Mouse (Mus musculus) CH12.LX (cell line): ENCODE data around the gene Rab37. TPM values are rescaled to one million over a fixed set of nuclear protein-coding genes. Genes with fewer than 3 reads are reported as not detected.

ENCODE experiments used
- DNase-seq: peaks from one replicate; pipeline ENCODE4 v3.0.0-alpha.2; 2013; ENCODE audit errors: extremely low read depth
- H3K27ac ChIP-seq: 2 replicates; pipeline ENCODE4 v1.5.1; 2012; ENCODE audit warnings: low read depth, mild to moderate bottlenecking, control low read depth, moderate library complexity; ENCODE audit not compliant: insufficient read depth
- H3K27me3 ChIP-seq: replicated peaks from 2 replicates; pipeline ENCODE3; 2012; ENCODE audit warnings: inconsistent platforms
- H3K36me3 ChIP-seq, 2 experiments: replicated peaks in 1 of 2; 2 replicates each; pipeline versions ENCODE3 to v1.6.1; 2012; ENCODE audit warnings: inconsistent platforms in 1 of 2, low read length in 1 of 2, mild to moderate bottlenecking in 1 of 2, mixed read lengths in 1 of 2, moderate library complexity in 1 of 2; ENCODE audit not compliant: control insufficient read depth in 1 of 2, insufficient read depth in 1 of 2
- H3K4me1 ChIP-seq, 2 experiments: 2 replicates each; pipeline ENCODE4 v1.6.1; 2012; ENCODE audit warnings: inconsistent platforms in 1 of 2, moderate library complexity in 1 of 2; ENCODE audit not compliant: insufficient read depth in 2 of 2, control insufficient read depth in 1 of 2
- H3K4me2 ChIP-seq: 2 replicates; pipeline ENCODE4 v1.6.1; 2012; ENCODE audit warnings: low read depth, mild to moderate bottlenecking, control low read depth; ENCODE audit not compliant: poor library complexity, insufficient read depth, severe bottlenecking
- H3K4me3 ChIP-seq, 3 experiments: fragments of 150-350 bp in 1 of 3; sonication (generic) in 1 of 3; replicated peaks in 1 of 3; 2 replicates each; pipeline versions ENCODE3 to v1.5.1; 2011 to 2012; ENCODE audit warnings: low read depth in 2 of 3, low read length in 2 of 3, mild to moderate bottlenecking in 2 of 3, moderate library complexity in 2 of 3, control low read depth in 1 of 3, improper control_type of control experiment in 1 of 3, inconsistent platforms in 1 of 3, mixed read lengths in 1 of 3; ENCODE audit not compliant: poor library complexity in 1 of 3
- H3K79me2 ChIP-seq: replicated peaks from 2 replicates; pipeline ENCODE4 v1.6.1; 2012; ENCODE audit warnings: mild to moderate bottlenecking, moderate library complexity; ENCODE audit not compliant: control insufficient read depth, poor library complexity, insufficient read depth, severe bottlenecking; ENCODE audit errors: extremely low read depth
- H3K9ac ChIP-seq: 2 replicates; pipeline ENCODE4 v1.6.1; 2012; ENCODE audit warnings: low read depth, mild to moderate bottlenecking, control low read depth, moderate library complexity; ENCODE audit not compliant: insufficient read depth
- H3K9me3 ChIP-seq: replicated peaks from 2 replicates; pipeline ENCODE3; 2012; ENCODE audit warnings: low read length, inconsistent platforms, mixed read lengths
- BHLHE40 ChIP-seq: IDR thresholded peaks from 2 replicates; pipeline ENCODE4 v1.6.1; 2011; ENCODE audit warnings: mild to moderate bottlenecking, low read depth, low read length, improper control_type of control experiment
- CHD1 ChIP-seq: IDR thresholded peaks from 2 replicates; pipeline ENCODE4 v1.6.1; 2012; ENCODE audit warnings: low read depth, low read length, improper control_type of control experiment, inconsistent platforms
- CHD2 ChIP-seq: IDR thresholded peaks from 2 replicates; pipeline ENCODE4 v1.6.1; 2011; ENCODE audit warnings: low read length, improper control_type of control experiment
- ELF1 ChIP-seq: IDR thresholded peaks from 2 replicates; pipeline ENCODE4 v1.6.1; 2014; ENCODE audit warnings: low read depth, mild to moderate bottlenecking, inconsistent platforms, low read length, improper control_type of control experiment
- EP300 ChIP-seq: IDR thresholded peaks from 2 replicates; pipeline ENCODE4 v1.6.1; 2011; ENCODE audit warnings: low read length, improper control_type of control experiment
- ETS1 ChIP-seq: conservative IDR thresholded peaks from 2 replicates; pipeline ENCODE4 v1.6.1; 2012; ENCODE audit warnings: low read depth, mild to moderate bottlenecking, inconsistent platforms, low read length, improper control_type of control experiment, moderate library complexity
- GABPA ChIP-seq: IDR thresholded peaks from 2 replicates; pipeline ENCODE4 v1.6.1; 2012; ENCODE audit warnings: low read depth, low read length, improper control_type of control experiment, inconsistent platforms; ENCODE audit not compliant: insufficient replicate concordance
- HCFC1 ChIP-seq: IDR thresholded peaks from 2 replicates; pipeline ENCODE4 v1.6.1; 2012; ENCODE audit warnings: low read depth, mild to moderate bottlenecking, inconsistent platforms, low read length, improper control_type of control experiment
- IRF4 ChIP-seq: IDR thresholded peaks from 2 replicates; pipeline ENCODE4 v1.6.1; 2014; ENCODE audit warnings: low read depth, mild to moderate bottlenecking, inconsistent platforms, low read length, improper control_type of control experiment
- JUN ChIP-seq: IDR thresholded peaks from 2 replicates; pipeline ENCODE4 v1.6.1; 2011; ENCODE audit warnings: low read depth, mild to moderate bottlenecking, low read length, improper control_type of control experiment, moderate library complexity; ENCODE audit not compliant: insufficient read depth
- MAFK ChIP-seq: IDR thresholded peaks from 2 replicates; pipeline ENCODE4 v1.6.1; 2011; ENCODE audit warnings: low read length, improper control_type of control experiment; ENCODE audit not compliant: insufficient replicate concordance
- MAX ChIP-seq: IDR thresholded peaks from 2 replicates; pipeline ENCODE4 v1.6.1; 2011; ENCODE audit warnings: low read length, improper control_type of control experiment
- MXI1 ChIP-seq: IDR thresholded peaks from 2 replicates; pipeline ENCODE4 v1.6.1; 2011; ENCODE audit warnings: mild to moderate bottlenecking, low read depth, low read length, improper control_type of control experiment
- MYC ChIP-seq: IDR thresholded peaks from 2 replicates; pipeline ENCODE4 v1.6.1; 2011; ENCODE audit warnings: low read depth, mild to moderate bottlenecking, improper control_type of control experiment, low read length
- NRF1 ChIP-seq: IDR thresholded peaks from 2 replicates; pipeline ENCODE4 v1.6.1; 2014; ENCODE audit warnings: low read depth, mild to moderate bottlenecking, inconsistent platforms, low read length, improper control_type of control experiment, moderate library complexity
- PAX5 ChIP-seq: IDR thresholded peaks from 2 replicates; pipeline ENCODE4 v1.6.1; 2012; ENCODE audit warnings: low read length, inconsistent platforms, mixed read lengths
- POLR2A ChIP-seq: IDR thresholded peaks from 2 replicates; pipeline ENCODE4 v1.6.1; 2011; ENCODE audit warnings: low read depth, mild to moderate bottlenecking, improper control_type of control experiment, low read length
- POLR2AphosphoS2 ChIP-seq: IDR thresholded peaks from 2 replicates; pipeline ENCODE4 v1.6.1; 2011; ENCODE audit warnings: low read depth, low read length, improper control_type of control experiment
- RCOR1 ChIP-seq: conservative IDR thresholded peaks from 2 replicates; pipeline ENCODE4 v1.6.1; 2012; ENCODE audit warnings: low read depth, mild to moderate bottlenecking, inconsistent platforms, low read length, improper control_type of control experiment
- TBP ChIP-seq: conservative IDR thresholded peaks from 2 replicates; pipeline ENCODE4 v1.6.1; 2011; ENCODE audit warnings: low read depth, low read length, improper control_type of control experiment
- USF1 ChIP-seq: IDR thresholded peaks from 2 replicates; pipeline ENCODE4 v1.6.1; 2014; ENCODE audit warnings: low read depth, mild to moderate bottlenecking, inconsistent platforms, low read length, improper control_type of control experiment
- ZC3H11A ChIP-seq: IDR thresholded peaks from 2 replicates; pipeline ENCODE4 v1.6.1; 2012; ENCODE audit warnings: low read depth, mild to moderate bottlenecking, inconsistent platforms, low read length, improper control_type of control experiment
- ZKSCAN1 ChIP-seq: IDR thresholded peaks from 2 replicates; pipeline ENCODE4 v1.6.1; 2012; ENCODE audit warnings: low read depth, inconsistent platforms, low read length, improper control_type of control experiment, borderline replicate concordance
- ZNF384 ChIP-seq: IDR thresholded peaks from 2 replicates; pipeline ENCODE4 v1.6.1; 2012; ENCODE audit warnings: low read depth, low read length, improper control_type of control experiment, inconsistent platforms
- dilution Hi-C: fragments of 300-500 bp; cut with MboI; formaldehyde crosslinking; loops from 2 replicates; pipeline ENCODE4 v1.14.3; 2020; ENCODE audit warnings: low sequenced_read_pairs; ENCODE audit not compliant: extremely low pct_unique_long_range_greater_than_20kb, extremely low pct_ligation_motif_present
- in situ Hi-C: fragments of 300-500 bp; cut with MboI; formaldehyde crosslinking; loops from 3 replicates; pipeline ENCODE4 v1.14.3; 2019; ENCODE audit warnings: low sequenced_read_pairs, low pct_ligation_motif_present, low pct_unique_long_range_greater_than_20kb, mixed read lengths
- polyA plus RNA-seq: library from polyadenylated mRNA; unstranded; fragments of >175 nt; gene quantifications from 2 replicates; pipeline ENCODE4 v1.2.1, GENCODE M21; 2012; ENCODE audit warnings: low read depth; ENCODE audit not compliant: insufficient read length
- total RNA-seq, 2 experiments: library from RNA; depleted of rRNA; stranded (reverse); fragments of 300-350 nt in 1 of 2; fragments of >200 nt in 1 of 2; gene quantifications; 2 replicates each; pipeline ENCODE4 v1.2.3; 2012 to 2014

The Rab37 gene
- total and polyA plus RNA-seq, 3 experiments: 2.0 to 3.6 (median 2.3) TPM

DNA sequence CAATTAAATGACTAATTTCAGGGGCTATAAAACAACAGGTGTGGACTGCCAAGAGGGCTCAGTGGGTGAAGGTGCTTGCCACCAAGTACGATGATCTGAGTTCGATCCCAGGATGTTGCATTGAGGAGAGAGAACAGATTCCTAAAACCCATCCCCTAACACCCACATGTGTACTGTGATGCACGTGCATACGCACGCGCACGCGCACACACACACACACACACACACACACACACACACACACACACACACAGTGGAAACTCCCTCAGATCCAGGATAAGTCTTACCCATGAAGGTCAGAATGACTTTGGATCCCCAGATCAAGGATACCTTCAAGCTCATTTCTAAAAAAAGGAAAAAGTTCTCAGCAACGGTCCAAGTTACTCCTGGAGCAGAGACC, 10.9 kb downstream of the Rab37 start:
- TF ChIP-seq NRF1: 0 out of 2 replicates have a peak, but pooled peaks have one; percentile 7
- 0 out of 2 replicates have a peak, but pooled peaks have one; percentile 16 for TF ChIP-seq CHD1
- 0 out of 2 replicates have a peak, but pooled peaks have one; percentile 8 for TF ChIP-seq POLR2A
- no peak for TF ChIP-seq RCOR1
- TF ChIP-seq TBP: peak; percentile 2; the same call in 1 of the 2 replicates
- TF ChIP-seq CHD2: no peak
- TF ChIP-seq ZNF384: no peak
- no peak for TF ChIP-seq MYC
- TF ChIP-seq MAX: no peak
- TF ChIP-seq GABPA: no peak
- no peak for TF ChIP-seq PAX5
- TF ChIP-seq MAFK: no peak
- peak; percentile 2; the same call in 1 of the 2 replicates for TF ChIP-seq EP300
- TF ChIP-seq JUN: no peak; the same call in 1 of the 2 replicates
- 0 out of 2 replicates have a peak, but pooled peaks have one; percentile 2 for TF ChIP-seq ETS1
- no peak for TF ChIP-seq ZC3H11A
- TF ChIP-seq MXI1: 0 out of 2 replicates have a peak, but pooled peaks have one; percentile 16
- no peak for TF ChIP-seq POLR2AphosphoS2
- TF ChIP-seq IRF4: 0 out of 2 replicates have a peak, but pooled peaks have one; percentile 22
- TF ChIP-seq USF1: no peak
- peak; percentile 90 for TF ChIP-seq BHLHE40
- peak; percentile 7; the same call in 1 of the 2 replicates for TF ChIP-seq HCFC1
- TF ChIP-seq ZKSCAN1: no peak
- TF ChIP-seq ELF1: no peak
- Histone ChIP-seq H3K4me1 (peaks cover 51 to 94% of the 10 kb centered on the region in 2 experiments), H3K27ac (peak overlapping the region; percentile 85), H3K27me3 (no peaks in the 10 kb centered on the region), H3K9ac (no peak overlapping the region), H3K79me2 (no peaks in the 10 kb centered on the region), H3K4me3 (peak overlapping the region in 1 of 3 experiments; percentile 18), H3K36me3 (no peaks in the 10 kb centered on the region), H3K9me3 (peaks cover 8% of the 10 kb centered on the region), H3K4me2 (no peak overlapping the region)
- dilution Hi-C loops (no loop called here), in situ Hi-C loops (no loop called here)
- DNase-seq: no peak
